Mouse (Mus musculus) gastrocnemius, postnatal 25 days (tissue): ENCODE data around the gene Arl13a. TPM values are rescaled to one million over a fixed set of nuclear protein-coding genes. Genes with fewer than 3 reads are reported as not detected.

ENCODE experiments used
- total RNA-seq, 2 experiments: library from RNA; stranded (reverse); gene quantifications; 1 replicate in 1 of 2; 2 replicates in 1 of 2; pipeline ENCODE4 v1.2.3; 2021

The Arl13a gene
- total RNA-seq, 2 experiments from 2014 or later: not detected

Other genes with a start within 250 kb of the Arl13a start
- gene Sytl4, start 205.7 kb upstream of the Arl13a start, total RNA-seq: under 1 TPM; 0.72 to 0.86 TPM
- 1 to 10 TPM; 7.9 to 9.6 TPM for gene Cstf2, start 128.3 kb upstream of the Arl13a start, total RNA-seq
- 1 to 10 TPM in 1 of 2 experiments, under 1 TPM in 1; 0.33 to 1.1 TPM for gene Xkrx, start 25.4 kb upstream of the Arl13a start, total RNA-seq
- gene Nox1, start 34.5 kb downstream of the Arl13a start, total RNA-seq: under 1 TPM in 1 of 2 experiments, not detected in 1; 0.75 TPM
- 10 to 100 TPM; 10.8 to 12.3 TPM for gene Trmt2b, start 89.5 kb downstream of the Arl13a start, total RNA-seq
- under 1 TPM; 0.21 to 0.23 TPM for gene Tmem35a, start 107.7 kb downstream of the Arl13a start, total RNA-seq
- under 1 TPM; 0.33 to 0.70 TPM for gene Cenpi, start 120.6 kb downstream of the Arl13a start, total RNA-seq
- gene Drp2, start 217.1 kb downstream of the Arl13a start, total RNA-seq: 1 to 10 TPM; 6.6 to 8.2 TPM